Mouse (Mus musculus) forebrain, embryonic 11.5 days (tissue): ENCODE measurements at regions not wholly inside any gene's neighbourhood (a gene's known extent, or its start where the extent isn't known, plus 50 kb on each side); places are given as distances from the start of the nearest gene placed in this dataset.

ENCODE experiments used
- ATAC-seq: fragments of 200-750 bp; cut with Nextera tagmentation; replicated peaks from 2 replicates; pipeline ENCODE4 v1.8.0; 2017; ENCODE audit warnings: moderate TSS enrichment; ENCODE audit not compliant: low FRiP score
- DNase-seq: peaks from one replicate; pipeline ENCODE4 v3.0.0-alpha.2; 2017; ENCODE audit warnings: low spot score
- H3K27ac ChIP-seq: fragments of 300-500 bp; sonication (generic); 2 replicates; pipeline ENCODE4 v1.5.1; 2014; ENCODE audit warnings: low read depth, low read length
- H3K27me3 ChIP-seq: fragments of 300-500 bp; sonication (generic); 2 replicates; pipeline ENCODE4 v1.6.1; 2014; ENCODE audit warnings: mild to moderate bottlenecking, low read length, mixed read lengths; ENCODE audit not compliant: control insufficient read depth, insufficient read depth
- H3K36me3 ChIP-seq: fragments of 300-500 bp; sonication (generic); 2 replicates; pipeline ENCODE4 v1.6.1; 2014; ENCODE audit warnings: mild to moderate bottlenecking, low read length, moderate library complexity, mixed read lengths; ENCODE audit not compliant: control insufficient read depth, insufficient read depth
- H3K4me1 ChIP-seq: fragments of 300-500 bp; sonication (generic); replicated peaks from 2 replicates; pipeline ENCODE4 v1.6.1; 2014; ENCODE audit warnings: low read length, mixed read lengths; ENCODE audit not compliant: control insufficient read depth, insufficient read depth
- H3K4me2 ChIP-seq: fragments of 300-500 bp; sonication (generic); 2 replicates; pipeline ENCODE4 v1.6.1; 2014; ENCODE audit warnings: low read depth, mild to moderate bottlenecking, low read length, moderate library complexity, mixed read lengths; ENCODE audit not compliant: severe bottlenecking
- H3K4me3 ChIP-seq: fragments of 300-500 bp; sonication (generic); 2 replicates; pipeline ENCODE4 v1.5.1; 2014; ENCODE audit warnings: low read depth, low read length
- H3K9ac ChIP-seq: fragments of 300-500 bp; sonication (generic); 2 replicates; pipeline ENCODE4 v1.6.1; 2014; ENCODE audit warnings: low read length
- H3K9me3 ChIP-seq: fragments of 300-500 bp; sonication (generic); 2 replicates; pipeline ENCODE4 v1.6.1; 2016; ENCODE audit warnings: low read length, mixed read lengths; ENCODE audit not compliant: control insufficient read depth
- WGBS: fragments of 180-500 bp; shearing (Covaris S2); extraction: QIAGEN DNeasy Blood & Tissue Kit; methylation state at CpG from one replicate; pipeline ENCODE4 v1.1.7; 2014; 5-methylcytosine and 5-hydroxymethylcytosine counted together

GRCm38 (mm10) chr4:69015396-69015795, 61.2 kb upstream of the Brinp1 start:
- ATAC-seq, result no peak
- H3K27ac ChIP-seq, result no peak overlapping the region
- H3K9ac ChIP-seq, result no peak overlapping the region
- no peaks in the 10 kb centered on the region for H3K9me3 ChIP-seq
- H3K36me3 ChIP-seq, result no peaks in the 10 kb centered on the region
- H3K4me1 ChIP-seq, result no peaks in the 10 kb centered on the region
- H3K27me3 ChIP-seq, result no peaks in the 10 kb centered on the region
- WGBS, result 57% methylated on average over 2 of the region's 2 CpGs
- DNase-seq, result no peak
- H3K4me2 ChIP-seq, result no peak overlapping the region
- no peak overlapping the region for H3K4me3 ChIP-seq
